Mouse (Mus musculus) layer of hippocampus, postnatal 36 days (tissue): ENCODE measurements around the gene Mettl27. TPM values are rescaled to one million over a fixed set of nuclear protein-coding genes. Genes with fewer than 3 reads are reported as not detected.
"Not testable (repeated sequence)": the region's sequence is repeated elsewhere in the genome, so short reads cannot be mapped to it uniquely, and the experiment has no call there.

Source experiments
- DNase-seq, 2 experiments: peaks; one replicate each; pipeline ENCODE4 v3.0.0; 2022
- total RNA-seq, 2 experiments: library from RNA; stranded (reverse); gene quantifications; 2 replicates each; pipeline ENCODE4 v1.2.3; 2021

Mettl27 gene
- total RNA-seq, 2 experiments from 2014 or later: 7.1 to 8.4 TPM

DNA sequence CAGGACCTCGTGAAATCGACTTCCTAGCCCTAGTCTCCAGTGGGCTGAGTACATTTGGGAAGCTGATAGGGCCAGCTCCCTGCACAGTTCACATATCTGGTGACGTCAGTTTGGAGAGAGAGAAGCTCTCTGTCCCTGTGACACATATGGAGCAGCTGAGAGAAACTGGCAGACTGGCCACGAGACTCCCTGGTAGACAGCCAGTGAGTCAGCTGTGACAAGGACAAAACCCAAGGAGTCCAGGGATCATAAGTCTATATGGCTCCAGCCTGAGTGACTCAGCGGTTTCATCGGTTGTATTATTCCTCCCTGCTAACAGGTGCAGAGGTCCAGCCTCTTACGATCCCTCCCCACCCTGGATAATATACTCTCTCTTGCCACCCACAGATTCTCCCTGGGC, 26.9 kb downstream of the Mettl27 start:
- no peak for DNase-seq

DNA sequence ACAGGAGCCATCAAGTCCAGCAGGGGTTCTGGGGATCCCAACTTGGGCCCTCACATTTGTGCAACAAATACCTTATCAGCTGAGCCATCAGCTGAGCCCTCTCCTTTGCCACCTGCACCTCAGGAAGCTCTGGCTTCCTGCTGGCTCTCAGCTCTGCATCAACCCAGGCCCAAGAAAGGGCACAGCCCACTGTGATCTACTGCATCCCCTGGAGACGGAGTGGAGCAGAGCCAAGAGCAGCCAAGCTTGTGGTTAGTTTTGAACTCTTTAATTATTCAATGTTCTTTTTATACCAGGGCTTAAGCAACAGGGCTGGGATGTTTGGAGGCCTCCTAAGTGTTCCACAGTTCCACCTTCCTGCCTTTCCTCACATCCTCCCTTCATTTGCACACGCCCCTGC, 28.3 kb downstream of the Mettl27 start:
- no peak for DNase-seq

DNA sequence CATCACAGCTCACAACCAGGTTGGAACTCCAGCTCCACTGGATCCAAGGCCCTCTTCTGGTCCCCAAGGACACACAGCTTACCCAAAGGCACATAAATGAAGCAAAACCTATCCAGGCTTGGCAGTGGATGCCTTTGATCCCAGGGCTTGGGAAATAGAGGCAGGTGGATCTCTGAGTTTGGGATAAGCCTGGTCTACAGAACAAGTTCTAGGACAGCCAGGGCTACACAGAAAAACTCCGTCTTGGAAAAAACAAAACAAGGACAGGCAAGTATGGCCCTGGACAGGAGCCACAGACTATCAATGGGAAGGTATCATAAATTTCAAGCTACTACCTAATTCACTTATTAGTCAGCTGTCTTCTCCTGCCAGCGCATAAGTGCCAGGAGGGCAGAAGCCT, 29.4 kb downstream of the Mettl27 start:
- DNase-seq: no peak

DNA sequence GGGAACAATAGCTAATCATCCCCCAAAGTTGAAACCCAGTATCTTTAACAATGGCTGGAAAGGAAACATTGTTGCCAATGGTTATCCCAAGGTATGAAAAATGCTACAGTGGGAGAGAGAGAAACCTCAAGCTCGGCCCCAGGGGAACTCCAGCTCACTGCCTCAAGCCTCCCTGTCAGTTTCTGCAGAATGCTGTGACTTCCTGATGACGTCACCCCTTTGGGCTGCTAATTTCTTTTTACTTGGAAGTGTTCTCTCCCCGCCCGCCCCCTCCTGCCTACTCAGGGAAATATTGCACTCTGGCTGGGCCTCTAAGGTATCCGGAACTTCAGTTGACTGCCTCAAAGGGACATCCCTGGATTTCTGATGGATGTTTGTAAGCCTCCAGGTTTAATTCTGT, 31.4 kb downstream of the Mettl27 start:
- no peak for DNase-seq

DNA sequence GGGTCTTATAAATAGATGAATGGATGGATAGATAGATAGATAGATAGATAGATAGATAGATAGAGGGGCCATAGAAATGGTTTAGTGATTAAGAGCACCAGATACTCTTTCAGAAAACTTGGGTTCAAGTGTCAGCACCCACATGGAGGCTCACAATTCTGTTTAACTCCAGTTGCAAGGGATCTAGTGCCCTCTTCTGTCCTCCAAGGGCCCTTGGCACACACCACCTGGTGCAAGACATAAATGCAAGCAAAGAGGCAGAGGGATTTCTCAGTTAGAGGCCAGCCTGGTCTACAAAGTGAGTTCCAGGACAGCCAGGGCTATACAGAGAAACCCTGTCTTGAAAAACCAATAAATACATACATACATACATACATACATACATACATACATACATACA, 32.5 kb downstream of the Mettl27 start:
- DNase-seq: not testable (repeated sequence)

DNA sequence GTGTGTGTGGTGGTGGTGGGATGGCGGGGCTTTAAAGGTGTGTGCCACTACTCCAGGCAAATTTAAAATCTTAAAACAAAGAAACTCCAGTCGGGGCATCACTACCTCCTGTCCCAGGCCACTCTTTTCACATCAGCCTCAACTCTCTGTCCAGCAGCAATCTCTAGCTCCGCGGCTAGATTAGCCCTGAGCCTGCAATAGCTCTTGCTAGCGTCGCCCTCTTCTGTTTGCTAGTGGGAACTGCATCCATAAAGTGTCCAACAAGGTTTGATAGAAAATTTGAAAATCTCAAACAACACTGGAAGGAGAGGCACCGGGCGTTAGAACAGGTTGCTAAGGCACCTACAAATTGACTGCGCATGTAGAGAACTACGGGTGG, 33.3 kb downstream of the Mettl27 start:
- peak; percentile 26 to 57 for DNase-seq

DNA sequence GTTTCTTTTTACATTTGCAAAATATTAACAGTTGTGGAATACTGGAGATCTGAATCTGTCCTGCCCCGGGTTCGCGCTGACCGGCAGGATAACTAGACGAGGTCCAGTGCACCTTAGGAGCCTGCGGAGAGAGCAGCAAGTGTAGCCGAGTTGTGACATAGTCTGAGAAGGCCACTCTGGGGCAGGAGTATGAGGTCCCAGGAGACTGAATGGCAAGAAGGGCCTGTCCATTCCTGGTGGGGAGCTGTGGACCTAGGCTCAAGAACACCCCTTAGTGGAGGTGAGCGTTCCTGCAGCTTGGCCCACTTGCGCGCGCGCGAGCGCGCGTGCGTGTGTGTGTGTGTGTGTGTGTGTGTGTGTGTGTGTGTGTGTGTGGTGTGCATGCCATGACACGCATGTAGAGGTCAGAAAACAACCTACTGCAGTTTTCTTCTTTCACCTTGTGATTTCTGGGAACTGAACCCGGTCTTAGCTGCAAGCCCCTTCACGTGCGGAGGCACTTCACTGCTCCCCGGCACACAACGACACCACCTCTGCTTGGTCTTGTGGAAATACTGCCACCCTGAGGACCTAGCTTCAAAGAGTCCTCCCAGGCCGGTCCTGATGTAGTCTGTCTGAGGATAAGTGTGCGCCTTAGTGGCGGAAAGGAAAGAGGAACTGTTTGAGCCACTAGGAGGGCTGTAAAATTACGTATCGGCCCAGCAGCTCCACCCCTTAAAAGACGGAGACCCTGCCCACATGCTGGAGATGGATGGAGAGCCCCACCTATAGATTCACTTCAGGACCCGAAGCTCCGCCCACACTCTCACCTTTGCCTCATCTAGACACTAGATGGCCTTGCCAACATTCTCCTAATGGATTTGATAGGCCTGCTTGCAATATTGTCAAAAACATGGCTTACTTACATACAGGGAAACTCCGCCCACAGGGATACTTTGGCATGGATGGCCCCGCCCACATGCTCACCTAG, 34.0 kb downstream of the Mettl27 start:
- peak in 1 of 2 experiments; percentile 20 for DNase-seq

DNA sequence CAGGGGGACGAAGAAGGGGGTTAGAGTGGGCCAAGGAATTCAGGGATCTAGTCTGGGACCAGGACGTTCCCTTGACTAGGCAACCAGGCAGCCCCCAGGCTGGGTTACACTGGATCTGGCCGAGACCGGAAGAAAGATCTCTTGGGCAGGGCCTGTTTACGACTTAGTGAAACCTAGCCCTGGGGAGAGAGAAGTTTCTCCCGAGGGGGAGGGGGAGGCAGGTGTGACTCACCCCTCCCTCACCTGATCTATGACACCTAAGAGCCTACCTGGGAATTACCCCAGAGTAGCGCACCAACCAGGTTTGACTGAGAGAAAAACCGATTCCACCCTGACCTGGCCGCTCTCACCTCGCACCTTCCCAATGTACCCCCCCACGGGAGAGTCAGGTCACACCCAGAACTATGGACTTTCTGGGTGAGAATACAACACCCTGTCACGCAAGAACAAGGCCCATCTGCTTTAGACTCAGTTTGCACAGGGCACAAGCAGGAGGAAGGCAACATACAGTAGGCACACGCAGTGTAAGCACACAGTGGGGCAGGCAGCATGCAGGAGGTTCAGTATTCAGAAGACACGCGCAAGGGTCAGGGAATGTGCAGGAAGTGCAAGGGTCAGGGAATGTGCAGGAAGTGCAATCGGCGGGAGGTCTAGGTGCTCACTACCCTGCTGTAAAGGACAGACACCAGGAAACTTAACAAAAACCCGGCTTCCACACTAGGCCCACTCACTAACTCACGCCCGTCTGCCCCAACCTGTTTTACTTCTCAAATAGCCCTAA, 35.2 kb downstream of the Mettl27 start:
- DNase-seq: no peak

DNA sequence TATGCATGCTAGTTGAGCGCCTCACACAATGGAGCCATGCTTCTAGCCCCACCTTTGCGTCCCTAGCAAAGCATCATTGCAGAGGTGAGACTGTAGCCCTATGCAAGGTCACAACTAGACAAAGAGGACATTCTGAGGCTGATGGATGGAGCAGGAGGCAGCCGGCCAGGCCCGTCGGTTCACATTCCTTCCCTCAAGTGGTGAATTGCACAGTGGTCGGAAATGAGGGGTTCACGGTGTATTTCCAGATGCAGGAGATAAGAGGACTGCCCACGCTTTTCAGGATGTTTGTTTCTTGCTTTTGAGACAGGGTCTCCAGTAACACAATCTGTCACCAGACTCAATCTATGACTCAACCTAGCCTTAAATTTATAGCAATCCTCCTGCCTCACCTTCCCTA, 38.5 kb downstream of the Mettl27 start:
- DNase-seq: no peak

DNA sequence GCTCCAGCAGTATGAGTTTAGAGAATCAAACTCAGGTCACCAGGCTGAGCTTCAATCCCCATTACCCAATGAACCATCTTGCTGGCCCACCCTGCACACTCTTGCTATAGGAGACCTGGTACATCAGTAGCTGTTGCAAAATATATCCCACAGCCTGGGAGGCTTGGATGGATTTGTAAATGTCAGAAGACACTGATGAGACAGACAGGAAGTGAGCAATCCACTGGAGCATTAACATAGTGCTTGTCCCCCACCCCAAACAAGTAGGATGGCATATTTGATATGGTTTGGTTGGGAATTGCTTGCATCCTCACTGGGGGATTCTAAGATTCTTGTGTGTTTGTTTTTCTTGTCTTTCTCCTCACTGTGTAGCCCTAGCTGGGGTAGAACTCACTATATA, 40.9 kb downstream of the Mettl27 start:
- no peak for DNase-seq

DNA sequence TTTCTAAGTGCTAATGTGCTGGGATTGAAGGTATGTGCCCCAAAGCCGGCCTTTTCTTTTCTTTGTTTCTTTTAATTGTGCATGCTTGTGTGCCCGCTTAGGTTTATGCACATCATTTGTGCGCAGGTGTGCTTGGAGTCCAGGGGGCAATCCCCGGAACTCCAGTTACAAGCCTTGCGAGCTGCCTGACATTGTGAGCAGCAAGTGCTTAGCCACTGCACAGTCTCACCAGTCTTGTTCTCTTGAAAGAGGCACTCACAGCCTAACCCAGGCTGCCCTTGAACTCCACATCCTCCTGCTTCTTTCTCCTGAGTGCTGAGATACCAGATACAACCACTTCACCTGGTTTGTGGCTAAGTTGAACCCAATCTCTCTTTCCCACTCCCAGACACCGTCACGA, 41.4 kb downstream of the Mettl27 start:
- DNase-seq: no peak

DNA sequence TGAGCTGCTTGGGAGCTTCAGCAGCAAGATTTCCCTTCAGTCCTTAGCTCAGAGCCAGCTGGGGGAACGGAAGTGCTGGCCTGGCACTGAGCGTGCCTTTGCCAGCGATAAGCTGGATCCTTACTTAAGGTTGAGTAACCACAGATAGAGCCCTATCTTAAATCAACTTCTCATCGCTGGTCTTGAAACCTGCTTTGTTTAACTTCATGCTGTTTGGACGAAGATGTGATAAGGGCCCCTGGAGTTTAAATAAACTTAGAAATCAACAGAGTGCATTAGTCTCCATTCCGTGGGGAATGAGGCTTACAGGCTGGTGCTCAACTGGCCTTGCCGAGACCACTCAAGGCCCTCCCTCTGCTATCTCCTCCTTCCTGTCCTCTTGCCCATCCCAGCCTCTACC, 42.1 kb downstream of the Mettl27 start:
- DNase-seq: no peak

DNA sequence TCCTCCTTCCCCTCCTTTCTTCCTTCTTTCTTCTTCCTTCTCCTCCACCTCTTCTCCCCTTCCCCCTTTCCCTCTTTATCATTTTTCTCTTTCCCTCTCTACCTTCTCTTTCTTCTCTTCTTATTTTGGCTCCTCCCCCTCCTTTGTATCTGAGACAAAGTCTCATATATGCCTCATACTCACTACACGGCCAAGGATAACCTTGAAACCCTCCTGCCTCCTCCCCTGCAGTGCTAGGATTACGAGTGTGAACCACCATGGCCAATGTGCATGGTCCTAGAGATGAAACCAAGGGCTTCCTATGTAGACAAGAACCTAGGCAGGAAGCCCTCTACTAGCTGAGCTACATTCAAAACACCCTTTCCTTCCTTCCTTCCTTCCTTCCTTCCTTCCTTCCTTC, 42.8 kb downstream of the Mettl27 start:
- DNase-seq: no peak

DNA sequence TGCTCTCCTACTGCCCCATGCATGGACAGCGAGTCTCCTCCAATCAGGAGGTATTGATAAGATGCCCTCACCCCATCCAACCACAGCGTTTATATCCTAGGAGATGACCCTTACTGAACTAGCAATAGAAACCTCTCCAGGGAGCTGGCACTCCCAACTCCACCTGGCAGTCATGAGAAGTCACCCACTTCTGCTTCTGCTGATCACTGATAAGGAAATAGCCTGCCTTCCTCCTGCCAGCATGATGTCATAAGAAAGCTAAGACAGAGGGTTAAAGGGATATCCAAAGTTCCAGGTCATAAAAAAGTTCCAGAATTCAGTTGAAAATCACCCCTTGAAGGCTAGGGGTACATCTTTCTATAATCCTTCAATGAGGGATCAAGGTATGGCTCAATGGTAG, 44.0 kb downstream of the Mettl27 start:
- no peak for DNase-seq

DNA sequence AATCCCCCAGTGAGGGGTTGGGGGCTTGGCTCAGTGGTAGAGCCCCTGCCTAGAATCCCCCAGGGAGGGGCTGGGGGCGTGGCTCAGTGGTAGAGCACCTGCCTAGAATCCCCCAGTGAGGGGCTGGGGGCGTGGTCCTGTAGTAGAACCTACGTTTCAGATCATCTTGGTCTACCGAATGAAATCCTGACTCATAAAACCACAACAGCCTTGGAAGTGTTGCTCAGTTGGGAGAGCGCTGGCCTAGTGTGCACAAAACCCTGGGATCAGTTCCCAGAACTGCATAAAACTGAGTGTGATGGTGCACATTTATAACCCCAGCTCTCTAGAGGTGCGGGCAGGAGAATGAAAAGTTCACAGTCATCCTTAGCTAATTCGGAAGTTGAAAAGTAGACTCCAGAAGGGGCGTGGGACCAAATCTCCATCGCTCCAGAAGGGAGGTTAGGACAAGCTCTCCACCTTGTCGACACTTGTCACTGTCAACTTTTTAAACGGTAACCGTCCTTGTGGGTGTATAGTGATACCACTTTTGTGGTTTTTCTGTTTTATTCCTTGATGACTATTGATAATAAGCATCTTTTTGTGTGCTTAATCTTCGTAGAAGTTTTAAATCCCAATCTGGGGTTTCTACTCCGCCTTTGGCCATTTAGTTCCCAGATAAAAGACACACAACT, 44.5 kb downstream of the Mettl27 start:
- no peak for DNase-seq

DNA sequence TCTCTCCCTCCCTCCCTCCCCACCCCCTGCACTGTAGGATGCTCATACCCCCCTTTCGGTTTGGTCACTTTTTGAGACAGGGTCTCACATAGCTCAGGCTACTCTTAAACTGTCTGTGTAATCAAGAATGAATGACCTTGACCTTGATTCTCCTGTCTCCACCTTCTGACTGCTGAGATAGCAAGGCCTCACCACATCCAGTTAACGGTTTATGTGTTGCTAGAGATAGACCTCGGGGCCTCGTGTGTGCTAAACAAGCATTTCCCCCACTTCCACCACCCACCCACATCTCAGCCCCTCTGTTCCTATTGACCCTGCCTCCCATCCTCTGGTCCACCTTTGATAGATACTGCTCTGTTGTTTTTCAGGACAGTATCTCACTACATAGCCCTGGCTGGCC, 45.7 kb downstream of the Mettl27 start:
- DNase-seq: no peak

DNA sequence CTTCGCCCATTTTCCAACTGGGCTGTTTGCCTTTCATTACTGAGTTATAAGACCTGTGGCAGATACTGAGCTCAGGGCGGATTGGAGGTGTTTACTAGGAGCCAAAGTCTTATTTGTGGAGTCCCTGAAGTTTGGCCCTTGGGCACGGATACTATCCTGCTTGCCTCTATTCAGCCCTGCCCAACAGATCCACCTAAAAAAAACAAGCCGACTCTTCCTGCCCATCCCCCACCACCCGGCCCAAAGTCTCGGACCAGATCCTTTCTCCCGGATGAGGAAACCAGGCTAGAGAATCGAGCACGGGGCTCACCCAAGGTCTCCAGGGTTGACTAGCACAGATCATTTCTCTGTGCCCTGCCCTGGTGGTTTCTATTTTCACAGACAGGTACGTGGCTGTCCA, 49.0 kb downstream of the Mettl27 start:
- no peak for DNase-seq

DNA sequence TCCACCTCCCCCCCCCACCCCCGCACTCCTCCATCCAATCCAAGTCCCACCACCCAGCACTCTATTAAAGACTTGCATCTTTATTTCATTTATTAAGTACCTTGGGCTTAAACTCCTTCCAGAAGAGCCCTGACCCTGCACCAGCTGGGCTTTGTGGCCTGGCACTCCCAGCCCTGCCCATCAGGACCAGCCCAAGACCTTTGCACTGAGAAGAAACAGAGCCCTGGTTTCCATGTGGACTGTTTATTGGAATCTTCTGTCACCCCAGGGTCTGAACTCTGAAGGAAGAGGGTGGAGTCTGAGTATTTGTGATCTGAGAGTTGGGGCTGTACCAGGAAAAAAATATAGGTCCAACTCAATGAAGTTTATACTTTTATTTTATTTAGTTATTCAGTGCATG, 50.9 kb downstream of the Mettl27 start:
- no peak for DNase-seq

DNA sequence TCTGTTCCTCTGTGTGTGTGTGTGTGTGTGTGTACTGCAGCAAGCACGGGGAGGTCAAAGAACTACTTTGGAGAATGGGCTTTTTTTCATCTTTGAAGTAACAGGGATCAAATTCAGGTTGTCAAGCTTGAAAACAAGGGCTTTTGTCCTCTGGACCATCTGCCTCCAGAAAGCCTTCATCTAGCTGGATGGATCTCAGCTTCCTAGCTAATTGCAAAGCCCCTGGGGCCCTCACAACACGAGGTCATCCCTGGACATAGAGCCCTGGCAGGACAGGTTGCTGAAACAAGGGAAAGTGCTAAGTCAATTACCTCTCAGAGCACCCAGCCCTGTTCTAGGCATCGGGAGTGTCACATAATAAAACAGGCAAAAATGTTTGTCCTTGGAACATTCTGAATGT, 51.6 kb downstream of the Mettl27 start:
- DNase-seq: no peak

DNA sequence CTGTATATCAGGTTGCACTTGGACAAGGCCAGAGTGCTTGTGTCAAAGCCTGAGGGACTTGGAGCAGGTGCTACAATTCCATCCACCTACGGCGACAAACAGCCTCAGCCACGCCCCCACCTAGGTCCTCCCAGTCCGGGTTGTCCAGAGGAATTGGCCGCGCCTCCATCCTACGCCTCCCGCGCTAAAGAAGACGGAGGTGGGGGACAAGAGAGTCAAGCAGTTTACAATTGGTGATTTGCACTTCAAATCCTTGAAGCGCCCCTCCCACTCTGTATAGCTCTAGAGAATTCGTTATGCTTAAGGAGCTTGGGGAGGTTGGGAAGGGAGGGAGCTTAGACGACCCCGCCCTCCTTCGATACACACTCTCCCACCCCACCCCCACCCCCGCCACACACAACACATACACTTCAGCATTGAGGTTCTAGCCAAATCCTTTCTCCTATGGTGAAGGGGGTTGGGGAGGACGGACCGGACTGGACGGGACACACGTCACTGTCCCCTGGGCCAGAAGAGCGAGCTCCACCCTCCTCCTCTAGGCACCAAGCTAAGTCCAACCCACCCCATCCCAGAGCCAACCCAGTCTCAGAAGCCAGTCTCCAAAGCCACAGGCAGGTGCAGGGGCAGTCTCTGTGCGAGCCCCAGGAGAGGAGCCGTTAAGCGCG, 53.6 kb downstream of the Mettl27 start, which contains the start of gene Cldn3:
Gene Cldn3, plus strand, starts transcription at position 582 of the 665 bp plus-strand sequence.
- no peak for DNase-seq

DNA sequence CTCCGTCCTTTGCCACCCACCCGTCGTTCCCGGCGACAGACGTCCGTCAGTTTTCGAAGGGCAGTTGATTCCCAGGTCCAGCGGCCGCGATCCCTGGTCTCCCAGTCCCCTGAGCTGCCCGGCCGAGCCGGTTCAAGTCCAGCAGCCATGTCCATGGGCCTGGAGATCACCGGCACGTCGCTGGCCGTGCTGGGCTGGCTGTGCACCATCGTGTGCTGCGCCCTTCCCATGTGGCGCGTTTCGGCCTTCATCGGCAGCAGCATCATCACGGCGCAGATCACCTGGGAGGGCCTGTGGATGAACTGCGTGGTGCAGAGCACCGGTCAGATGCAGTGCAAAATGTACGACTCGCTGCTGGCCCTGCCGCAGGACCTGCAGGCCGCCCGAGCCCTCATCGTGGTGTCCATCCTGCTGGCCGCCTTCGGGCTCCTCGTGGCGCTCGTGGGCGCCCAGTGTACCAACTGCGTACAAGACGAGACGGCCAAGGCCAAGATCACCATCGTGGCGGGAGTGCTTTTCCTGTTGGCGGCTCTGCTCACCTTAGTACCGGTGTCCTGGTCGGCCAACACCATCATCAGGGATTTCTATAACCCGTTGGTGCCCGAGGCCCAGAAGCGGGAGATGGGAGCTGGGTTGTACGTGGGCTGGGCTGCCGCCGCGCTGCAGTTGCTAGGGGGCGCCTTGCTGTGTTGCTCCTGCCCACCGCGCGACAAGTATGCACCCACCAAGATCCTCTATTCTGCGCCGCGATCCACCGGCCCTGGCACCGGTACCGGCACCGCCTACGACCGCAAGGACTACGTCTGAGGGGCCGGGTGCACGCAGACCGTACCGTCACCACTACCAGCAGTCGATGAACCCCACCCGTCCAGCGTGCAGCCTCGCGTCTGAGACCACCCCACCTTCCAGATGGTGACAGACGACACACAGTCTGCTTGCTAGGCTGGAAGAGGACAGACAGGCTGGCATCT, 54.4 kb downstream of the Mettl27 start:
- DNase-seq: no peak
